Mouse (Mus musculus) erythroblast, embryonic 14.5 days (primary cell): ENCODE measurements around the gene Fry.

Experiments used
- GATA1 ChIP-seq: IDR thresholded peaks from 2 replicates; pipeline ENCODE4 v1.6.1; 2012; ENCODE audit warnings: low read length, inconsistent platforms, mixed read lengths
- TAL1 ChIP-seq: IDR thresholded peaks from 3 replicates; pipeline ENCODE4 v1.6.1; 2012; ENCODE audit warnings: low read length, inconsistent platforms, mixed read lengths

DNA sequence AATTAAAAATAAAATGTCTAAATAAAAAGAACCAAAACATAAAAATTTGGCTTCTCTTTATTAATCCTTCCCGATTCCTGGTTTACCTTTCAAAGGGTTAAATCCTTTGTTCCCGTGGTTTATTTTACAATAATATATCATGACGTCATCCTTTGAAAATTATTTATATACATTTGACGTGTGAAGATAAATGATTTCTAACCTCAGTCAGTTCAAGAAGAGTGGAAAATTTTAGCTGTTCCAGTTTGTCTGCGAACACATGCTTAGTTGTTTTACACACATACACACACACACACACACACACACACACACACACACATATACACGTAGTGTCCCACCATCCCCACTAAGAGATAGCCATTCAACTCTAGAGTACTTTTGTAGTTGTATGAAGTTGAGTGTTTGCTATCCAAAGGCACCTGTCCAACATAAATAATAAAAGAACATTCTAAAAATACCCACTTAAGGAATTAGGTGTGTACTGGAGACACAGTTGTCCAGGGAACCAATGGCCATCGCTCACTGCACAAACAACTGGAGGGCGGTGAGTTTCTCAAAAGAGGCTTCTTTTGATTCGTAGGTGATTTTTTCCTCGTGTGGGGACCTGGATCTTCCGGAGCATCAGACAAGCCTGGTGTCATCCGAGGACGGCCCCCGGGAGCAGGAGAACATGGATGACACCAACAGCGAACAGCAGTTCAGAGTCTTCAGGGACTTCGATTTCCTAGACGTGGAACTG, 338.9 kb downstream of the Fry start:
- TF ChIP-seq GATA1 (no peak), TAL1 (no peak)
